Mouse (Mus musculus): ENCODE results near the gene Cnih2. TPM values are rescaled to one million over a fixed set of nuclear protein-coding genes. Genes with fewer than 3 reads are reported as not detected.

Gene Cnih2
- 267 and 318 TPM in 2 replicates for polyA plus RNA-seq (2015; fragmentation: Nextera tagmentation; extraction: Ambion mirVana)

- Histone ChIP-seq H3K9ac (peak within 1 kb of the TSS; percentile 92), H3K27me3 (no peaks in the 10 kb centered on the region), H3K4me1 (replicated peaks) (peaks cover 60% of the 10 kb centered on the region), H3K36me3 (peaks cover 50% of the 10 kb centered on the region), H3K27ac (replicated peaks) (peak within 1 kb of the TSS; percentile 92), H3K9me3 (no peaks in the 10 kb centered on the region), H3K4me2 (peak within 1 kb of the TSS; percentile 60), H3K4me3 (peak within 1 kb of the TSS; percentile 61)
- WGBS: 2% methylated on average over 47 of the region's 48 CpGs
- ATAC-seq (ENCODE audit: low read depth): peak; percentile 69
Observed at GRCm38 (mm10) chr19:5098363-5099143, at the start of gene Cnih2. Gene Cnih2 (minus strand): TSS chr19:5098521.

GRCm38 (mm10) chr19:5139640-5140039, 41.3 kb upstream of the Cnih2 start:
- ATAC-seq (ENCODE audit: low read depth): peak; percentile 40
- Histone ChIP-seq H3K36me3 (peaks cover 82% of the 10 kb centered on the region), H3K27me3 (no peaks in the 10 kb centered on the region), H3K4me1 (replicated peaks) (no peaks in the 10 kb centered on the region), H3K4me3 (no peak overlapping the region), H3K4me2 (no peak overlapping the region), H3K9ac (0 out of 2 replicates have a peak overlapping the region, but pooled peaks have one; percentile 9), H3K9me3 (no peaks in the 10 kb centered on the region), H3K27ac (replicated peaks) (no peak overlapping the region)
- WGBS: 2% methylated on average over 2 of the region's 2 CpGs

- H3K27me3 ChIP-seq: no peaks in the 10 kb centered on the region
- no peak for ATAC-seq (ENCODE audit: low read depth)
- no peak overlapping the region for H3K4me3 ChIP-seq
- no peak overlapping the region for H3K27ac ChIP-seq (replicated peaks)
- peaks cover 31% of the 10 kb centered on the region for H3K36me3 ChIP-seq
- H3K9ac ChIP-seq: no peak overlapping the region
- H3K4me2 ChIP-seq: no peak overlapping the region
- no peaks in the 10 kb centered on the region for H3K4me1 ChIP-seq (replicated peaks)
- H3K9me3 ChIP-seq: no peaks in the 10 kb centered on the region
- WGBS: 83% methylated on average over 4 of the region's 4 CpGs
Observed at GRCm38 (mm10) chr19:5131237-5131636, 32.9 kb upstream of the Cnih2 start.

DNA sequence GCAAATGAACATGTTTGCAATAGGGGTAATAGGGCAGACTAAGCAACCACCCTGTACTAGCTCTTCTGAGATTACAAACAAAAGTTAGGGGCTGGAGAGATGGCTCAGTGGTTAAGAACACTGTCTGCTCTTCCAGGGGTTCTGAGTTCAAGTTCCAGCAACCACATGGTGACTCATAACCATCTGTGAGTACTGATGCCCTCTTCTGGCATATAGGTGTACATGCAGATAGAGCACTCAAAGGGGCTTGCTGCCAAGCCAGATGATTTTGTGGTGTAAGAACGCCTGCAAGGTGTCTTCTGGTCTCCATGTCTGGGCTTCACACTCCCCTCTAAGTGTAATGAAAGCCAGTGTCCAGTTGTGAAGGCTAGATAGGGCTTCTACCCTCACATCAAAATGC, 31.4 kb upstream of the Cnih2 start:
- no peak for ATAC-seq (ENCODE audit: low read depth)
- Histone ChIP-seq H3K4me2 (no peak overlapping the region), H3K4me1 (replicated peaks) (no peaks in the 10 kb centered on the region), H3K9me3 (no peaks in the 10 kb centered on the region), H3K9ac (no peak overlapping the region), H3K4me3 (no peak overlapping the region), H3K27ac (replicated peaks) (no peak overlapping the region), H3K27me3 (no peaks in the 10 kb centered on the region), H3K36me3 (peaks cover 18% of the 10 kb centered on the region)
- 42% methylated on average over 1 of the region's 1 CpGs for WGBS

DNA sequence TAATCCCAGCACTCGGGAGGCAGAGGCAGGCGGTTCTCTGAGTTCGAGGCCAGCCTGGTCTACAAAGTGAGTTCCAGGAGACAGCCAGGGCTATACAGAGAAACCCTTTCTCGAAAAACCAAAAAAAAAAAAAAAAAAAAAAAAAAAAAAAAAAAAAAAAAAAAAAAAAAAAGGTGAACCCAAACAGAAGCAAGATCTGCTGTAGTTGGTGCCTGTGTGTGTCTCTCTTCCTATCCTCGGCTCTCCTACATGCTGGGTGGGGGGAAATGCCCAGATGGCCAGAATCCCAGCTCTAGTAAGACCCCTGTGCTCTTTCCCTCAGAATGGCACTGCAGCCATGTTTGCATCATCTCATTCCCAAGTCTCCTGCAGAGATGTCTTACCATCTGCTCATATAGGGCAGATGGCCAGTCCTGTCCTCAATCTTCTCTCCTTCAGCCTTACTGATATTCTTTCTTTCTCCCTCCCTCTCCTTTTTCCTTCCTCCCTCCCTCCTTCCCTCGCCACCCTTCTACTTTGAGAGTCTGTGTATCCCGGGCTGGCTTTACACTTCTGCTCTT, 25.8 kb upstream of the Cnih2 start:
- H3K9me3 ChIP-seq: no peaks in the 10 kb centered on the region
- H3K36me3 ChIP-seq: no peaks in the 10 kb centered on the region
- H3K9ac ChIP-seq: no peak overlapping the region
- H3K4me3 ChIP-seq: no peak overlapping the region
- peaks cover 2% of the 10 kb centered on the region for H3K4me1 ChIP-seq (replicated peaks)
- no peaks in the 10 kb centered on the region for H3K27me3 ChIP-seq
- no peak overlapping the region for H3K27ac ChIP-seq (replicated peaks)
- no peak overlapping the region for H3K4me2 ChIP-seq
- 73% methylated on average over 7 of the region's 7 CpGs for WGBS
- ATAC-seq (ENCODE audit: low read depth): no peak

DNA sequence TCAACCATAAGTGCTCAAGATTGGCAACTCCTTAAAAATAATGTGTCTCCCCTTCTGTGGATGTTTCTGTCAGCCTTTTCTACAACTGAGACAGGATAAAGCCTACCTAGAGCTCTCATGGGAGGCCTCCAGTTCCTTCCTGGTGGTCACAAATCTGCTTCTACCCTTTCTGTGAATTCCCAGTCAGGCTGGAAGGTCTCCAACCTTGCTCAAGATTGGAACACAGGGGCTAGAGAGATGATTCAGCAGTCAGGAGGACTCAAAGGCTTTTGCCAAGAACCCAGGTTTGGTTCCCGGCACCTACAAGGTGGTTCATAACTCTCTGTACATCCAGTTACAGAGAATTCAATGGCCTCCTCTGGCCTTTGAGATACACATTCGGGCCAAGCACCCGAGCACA, 24.9 kb upstream of the Cnih2 start:
- Histone ChIP-seq H3K27ac (replicated peaks) (no peak overlapping the region), H3K4me1 (replicated peaks) (peaks cover 9% of the 10 kb centered on the region), H3K27me3 (no peaks in the 10 kb centered on the region), H3K9ac (no peak overlapping the region), H3K4me3 (no peak overlapping the region), H3K9me3 (no peaks in the 10 kb centered on the region), H3K4me2 (no peak overlapping the region), H3K36me3 (no peaks in the 10 kb centered on the region)
- 85% methylated on average over 3 of the region's 3 CpGs for WGBS
- no peak for ATAC-seq (ENCODE audit: low read depth)

DNA sequence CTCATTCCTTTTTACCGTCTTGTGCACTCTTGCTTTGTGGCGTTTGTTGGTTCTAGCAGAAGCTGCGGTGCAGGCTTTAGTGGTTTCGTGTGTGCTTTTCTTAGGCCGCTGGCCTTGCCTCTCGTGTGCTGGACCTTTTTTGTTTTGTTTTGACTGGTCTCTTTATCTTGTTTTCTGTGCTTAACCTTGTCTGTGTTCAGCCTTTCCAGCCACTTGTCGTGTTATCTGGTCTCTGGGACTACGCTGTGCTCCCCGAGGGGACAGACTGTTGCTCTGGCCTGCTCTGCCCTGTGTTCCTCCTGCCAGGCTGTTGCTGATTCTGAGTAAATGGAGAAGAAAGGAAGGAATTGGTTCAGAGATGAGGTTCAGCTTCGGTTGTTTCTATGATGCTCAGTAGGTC, 24.2 kb upstream of the Cnih2 start:
- no peak overlapping the region for H3K9ac ChIP-seq
- no peak overlapping the region for H3K4me3 ChIP-seq
- H3K27ac ChIP-seq (replicated peaks): no peak overlapping the region
- ATAC-seq (ENCODE audit: low read depth): no peak
- H3K36me3 ChIP-seq: no peaks in the 10 kb centered on the region
- no peaks in the 10 kb centered on the region for H3K27me3 ChIP-seq
- H3K4me2 ChIP-seq: no peak overlapping the region
- peaks cover 9% of the 10 kb centered on the region for H3K4me1 ChIP-seq (replicated peaks)
- no peaks in the 10 kb centered on the region for H3K9me3 ChIP-seq
- WGBS: 74% methylated on average over 10 of the region's 10 CpGs

DNA sequence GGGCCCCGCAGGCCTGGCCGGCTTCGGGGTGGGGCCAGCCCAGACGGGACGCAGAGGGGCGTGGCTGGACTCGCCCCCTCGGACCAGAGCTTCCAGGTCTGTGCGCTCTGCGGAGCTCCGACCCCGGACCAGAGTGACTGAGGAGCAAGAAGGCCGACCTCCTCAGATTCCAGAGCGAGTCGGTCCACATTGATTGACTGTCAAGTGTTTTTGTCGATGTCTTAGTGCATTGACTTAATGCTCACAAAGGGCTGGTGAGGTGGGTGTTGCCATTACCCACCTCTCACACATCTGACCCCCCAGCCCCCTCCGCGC, 20.0 kb upstream of the Cnih2 start, which contains the start of gene Klc2:
Klc2 (minus strand) TSS at position 177 of the 315 bp plus-strand sequence.
- Histone ChIP-seq H3K4me3 (peak within 1 kb of the TSS; percentile 88), H3K27me3 (no peaks in the 10 kb centered on the region), H3K9me3 (no peaks in the 10 kb centered on the region), H3K27ac (replicated peaks) (peak within 1 kb of the TSS; percentile 95), H3K4me1 (replicated peaks) (peaks cover 26% of the 10 kb centered on the region), H3K4me2 (peak within 1 kb of the TSS; percentile 89), H3K36me3 (peaks cover 23% of the 10 kb centered on the region), H3K9ac (peak within 1 kb of the TSS; percentile 94)
- WGBS: under 1% methylated on average over 18 of the region's 18 CpGs
- ATAC-seq (ENCODE audit: low read depth): no peak; the same call in 1 of the 2 replicates

GRCm38 (mm10) chr19:5117494-5118383, 19.4 kb upstream of the Cnih2 start:
- ATAC-seq (ENCODE audit: low read depth): peak; percentile 89
- peak overlapping the region; percentile 95 for H3K27ac ChIP-seq (replicated peaks)
- peaks cover 26% of the 10 kb centered on the region for H3K4me1 ChIP-seq (replicated peaks)
- peaks cover 29% of the 10 kb centered on the region for H3K36me3 ChIP-seq
- no peaks in the 10 kb centered on the region for H3K9me3 ChIP-seq
- H3K4me3 ChIP-seq: peak overlapping the region; percentile 88
- H3K27me3 ChIP-seq: no peaks in the 10 kb centered on the region
- WGBS: under 1% methylated on average over 82 of the region's 83 CpGs
- peak overlapping the region; percentile 89 for H3K4me2 ChIP-seq
- peak overlapping the region; percentile 94 for H3K9ac ChIP-seq

GRCm38 (mm10) chr19:5113783-5114182, 15.5 kb upstream of the Cnih2 start:
- no peak for ATAC-seq (ENCODE audit: low read depth)
- no peak overlapping the region for H3K4me2 ChIP-seq
- H3K4me1 ChIP-seq (replicated peaks): peaks cover 21% of the 10 kb centered on the region
- no peak overlapping the region for H3K4me3 ChIP-seq
- 79% methylated on average over 7 of the region's 7 CpGs for WGBS
- H3K36me3 ChIP-seq: peaks cover 68% of the 10 kb centered on the region
- H3K9me3 ChIP-seq: no peaks in the 10 kb centered on the region
- no peaks in the 10 kb centered on the region for H3K27me3 ChIP-seq
- H3K27ac ChIP-seq (replicated peaks): no peak overlapping the region
- peak overlapping the region; percentile 17; the same call in 1 of the 2 replicates for H3K9ac ChIP-seq

DNA sequence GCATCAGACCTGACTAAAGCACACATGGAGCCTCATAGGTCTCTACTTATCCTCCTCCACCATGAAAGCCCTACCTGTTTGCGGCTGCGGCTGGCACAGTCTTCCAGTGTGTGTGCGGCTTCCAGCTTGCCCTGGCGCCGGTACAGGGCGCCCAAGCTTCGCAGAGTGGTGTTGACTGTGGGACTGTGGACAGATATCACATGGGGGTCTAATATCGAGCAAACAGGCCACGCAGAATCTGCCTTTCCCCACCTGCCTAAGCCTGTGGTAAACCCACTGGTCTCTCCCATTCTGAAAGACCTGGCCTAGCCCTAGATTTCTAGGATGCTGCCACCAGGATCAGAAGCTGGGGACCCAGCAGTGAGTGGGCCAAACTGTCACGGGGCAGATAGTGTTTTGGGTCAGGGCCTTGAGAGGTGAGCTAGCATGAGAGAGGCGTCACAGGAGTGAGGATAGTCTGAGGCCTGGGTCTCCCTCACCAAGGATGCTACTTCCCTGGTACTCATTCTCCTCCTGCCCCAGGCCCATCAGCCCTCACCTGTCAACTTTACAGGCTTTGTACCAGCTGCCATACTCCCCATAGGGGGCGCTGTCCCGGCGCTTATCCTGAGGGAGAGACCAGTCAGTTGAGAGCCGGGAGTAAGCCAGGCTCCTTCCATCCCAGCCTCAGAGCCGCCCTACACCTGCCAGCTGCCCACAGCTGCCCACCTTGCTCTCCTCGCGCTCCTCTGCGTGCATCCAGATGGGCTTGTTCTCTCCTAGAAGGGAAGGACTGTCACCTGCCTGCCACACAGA, 11.5 kb upstream of the Cnih2 start:
- Histone ChIP-seq H3K4me3 (no peak overlapping the region), H3K4me2 (no peak overlapping the region), H3K4me1 (replicated peaks) (peaks cover 25% of the 10 kb centered on the region), H3K36me3 (peaks cover 73% of the 10 kb centered on the region), H3K9me3 (no peaks in the 10 kb centered on the region), H3K9ac (no peak overlapping the region), H3K27me3 (no peaks in the 10 kb centered on the region), H3K27ac (replicated peaks) (no peak overlapping the region)
- no peak for ATAC-seq (ENCODE audit: low read depth)
- 74% methylated on average over 19 of the region's 19 CpGs for WGBS

Measured in neural tube, embryonic 13.5 days (tissue).